Mouse (Mus musculus) v-Abl transformed pro-B cells (cell line): Measurements from ENCODE around the gene Flvcr2.

ENCODE experiments used
- in situ Hi-C, 2 experiments: fragments of 400-800 bp; cut with MboI; formaldehyde crosslinking; loops; one replicate each; pipeline ENCODE4 v1.15.1; 2025; ENCODE audit not compliant: unreplicated experiment in 2 of 2

The Flvcr2 gene

DNA sequence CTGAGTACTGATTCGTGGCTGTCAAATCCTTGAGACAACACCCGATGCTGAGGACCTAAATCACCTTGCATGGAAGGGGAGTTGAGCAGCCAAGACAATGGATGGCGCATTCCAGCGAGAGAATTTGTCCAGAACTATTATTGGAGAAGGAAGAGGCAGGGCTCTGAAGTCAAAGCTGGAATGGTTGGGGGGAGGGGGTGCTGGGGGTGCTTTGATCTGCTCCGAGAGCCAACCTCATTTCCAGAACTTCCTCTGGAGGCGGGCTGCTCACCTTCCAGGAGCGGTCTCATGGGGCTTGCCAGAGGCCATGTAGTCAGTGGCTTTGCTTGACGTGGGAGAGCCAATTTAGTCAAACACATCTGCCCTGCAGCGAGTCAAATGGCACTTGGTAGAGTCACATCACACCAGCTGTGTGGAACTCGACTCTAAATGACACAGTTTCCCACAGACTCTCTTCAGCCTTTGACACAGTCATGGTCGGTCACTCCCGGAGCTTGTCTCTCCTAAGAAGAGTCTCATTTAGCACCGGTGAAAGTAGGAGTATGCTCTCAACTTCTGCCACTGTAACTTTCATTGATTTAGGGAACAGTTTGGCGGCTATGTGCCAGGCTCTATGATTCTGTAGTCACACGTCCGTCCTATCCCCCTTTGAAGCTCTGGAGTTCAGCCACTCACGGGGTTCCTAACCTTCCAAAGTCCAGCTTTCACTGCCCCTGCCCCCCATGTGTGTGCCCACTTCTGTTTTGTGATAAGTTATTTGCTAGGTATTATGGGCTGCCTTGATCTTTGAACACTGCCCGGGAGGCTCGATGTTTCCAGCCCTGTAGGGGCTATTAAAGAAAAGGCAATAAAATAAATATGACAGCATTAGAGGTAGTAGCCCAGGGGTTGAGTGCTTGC lies 38.8 kb downstream of the Flvcr2 start:
- in situ Hi-C loops, result no loop called here

DNA sequence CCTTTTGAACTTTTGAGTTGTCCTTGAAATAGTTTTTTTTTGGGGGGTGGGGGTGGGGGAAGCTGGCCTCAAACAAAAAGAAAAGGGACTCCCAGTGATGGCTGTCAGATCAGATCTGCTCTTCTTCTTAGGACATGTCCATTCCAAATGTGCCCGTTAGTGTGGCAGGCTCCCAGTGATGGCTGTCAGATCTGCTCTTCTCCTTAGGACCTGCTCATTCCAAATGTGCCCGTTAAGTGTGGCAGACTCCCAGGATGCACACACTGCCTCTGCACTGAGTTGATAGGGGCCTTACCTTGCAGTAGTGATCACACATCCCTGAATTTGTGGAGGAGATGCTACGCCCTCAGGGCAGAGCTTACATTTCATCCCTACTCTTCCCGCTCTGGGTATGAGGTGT lies 45.8 kb downstream of the Flvcr2 start:
- in situ Hi-C loops, result no loop called here

- in situ Hi-C loops, result no loop called here
These were observed 46.5 kb downstream of the Flvcr2 start for GRCm38 (mm10) chr12:85792821-85793346.

DNA sequence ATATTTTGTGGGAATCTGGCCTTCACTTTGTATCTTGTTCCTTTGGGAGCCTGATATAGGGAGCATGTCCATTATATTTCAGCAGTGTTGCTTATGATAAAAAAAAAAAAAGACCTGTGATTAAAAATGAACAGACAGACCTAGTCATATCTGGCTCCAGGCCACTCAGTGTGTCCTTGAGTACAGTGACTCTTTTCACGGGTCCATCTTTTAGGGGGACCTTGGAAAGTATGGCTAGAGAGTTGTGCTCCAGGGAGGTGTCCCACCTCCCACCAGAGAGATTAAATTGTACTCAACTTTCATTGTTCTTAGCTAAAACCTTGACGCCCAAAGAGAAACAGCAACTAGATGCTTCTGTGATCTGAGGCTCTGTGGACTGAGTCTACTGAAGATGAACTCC lies 47.8 kb downstream of the Flvcr2 start:
- in situ Hi-C loops, result no loop called here

GRCm38 (mm10) chr12:85795551-85795950 lies 49.2 kb downstream of the Flvcr2 start:
- in situ Hi-C loops, result no loop called here

GRCm38 (mm10) chr12:85800031-85800430 lies 53.7 kb downstream of the Flvcr2 start:
- in situ Hi-C loops, result no loop called here

- in situ Hi-C loops, result loop anchor here in 1 of 2 experiments (10.0 kb wide), 2 partner anchors 155 to 315 kb away; no protein-coding TSS in a partner anchor
These were observed 63.4 kb downstream of the Flvcr2 start for GRCm38 (mm10) chr12:85809726-85810125.

DNA sequence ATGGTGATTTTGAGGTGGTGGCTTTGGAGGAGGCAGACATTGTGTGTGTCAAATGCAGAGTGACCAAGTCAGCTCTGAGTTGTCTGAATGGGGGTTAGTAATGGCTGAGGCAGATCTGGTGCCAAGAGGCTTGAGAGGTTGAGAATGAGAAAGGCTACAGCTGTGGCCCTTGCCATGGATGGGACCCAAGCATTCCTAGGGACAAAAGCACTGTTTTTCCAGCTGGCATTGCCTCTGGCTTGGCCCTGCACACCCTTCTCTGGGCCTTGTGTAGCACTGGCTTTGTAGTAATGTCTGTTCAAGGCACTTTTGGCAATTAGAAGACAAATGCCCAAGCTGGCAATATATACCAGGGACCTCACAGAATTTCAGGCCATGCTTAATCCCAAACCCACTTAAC lies 64.6 kb downstream of the Flvcr2 start:
- in situ Hi-C loops, result loop anchor here in 1 of 2 experiments (10.0 kb wide), 2 partner anchors 156 to 316 kb away; no protein-coding TSS in a partner anchor

GRCm38 (mm10) chr12:85811676-85812075 lies 65.3 kb downstream of the Flvcr2 start:
- in situ Hi-C loops, result loop anchor here in 1 of 2 experiments (10.0 kb wide), 2 partner anchors 157 to 317 kb away; no protein-coding TSS in a partner anchor

GRCm38 (mm10) chr12:85813599-85813998 lies 67.3 kb downstream of the Flvcr2 start:
- in situ Hi-C loops, result loop anchor here in 1 of 2 experiments (10.0 kb wide), 2 partner anchors 159 to 319 kb away; no protein-coding TSS in a partner anchor

DNA sequence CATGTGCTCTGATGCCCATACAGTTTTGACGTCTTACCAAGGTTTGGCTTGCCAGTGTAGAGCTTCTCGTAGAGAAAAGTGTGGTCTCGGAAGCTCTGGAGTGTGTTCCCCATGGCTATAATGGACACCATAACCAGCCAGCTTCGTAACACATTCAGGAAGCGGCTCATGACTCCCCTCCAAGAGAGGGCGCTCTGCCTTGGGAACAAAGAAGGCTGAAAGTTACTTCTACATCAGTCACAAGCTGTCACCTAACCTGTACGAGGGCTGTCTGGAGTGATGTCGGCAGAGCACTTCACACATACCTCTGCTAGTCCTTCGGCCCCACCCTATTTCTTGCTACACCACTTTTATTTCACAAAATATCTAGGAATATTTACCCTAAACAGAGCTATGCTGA lies 75.7 kb downstream of the Flvcr2 start:
- in situ Hi-C loops, result loop anchor here in 1 of 2 experiments (5.0 kb wide), 2 partner anchors 315 to 480 kb away; no protein-coding TSS in a partner anchor

- in situ Hi-C loops, result loop anchor here in 1 of 2 experiments (5.0 to 25.0 kb wide), 3 partner anchors 317 to 1113 kb away; partner anchors contain the start of gene Cipc
These were observed 78.3 kb downstream of the Flvcr2 start, which contains the start of the genes Erg28 and Ttll5 for GRCm38 (mm10) chr12:85824438-85825264. Gene Erg28 (minus strand): TSS chr12:85824550. Gene Ttll5 (plus strand): TSS chr12:85824659.

DNA sequence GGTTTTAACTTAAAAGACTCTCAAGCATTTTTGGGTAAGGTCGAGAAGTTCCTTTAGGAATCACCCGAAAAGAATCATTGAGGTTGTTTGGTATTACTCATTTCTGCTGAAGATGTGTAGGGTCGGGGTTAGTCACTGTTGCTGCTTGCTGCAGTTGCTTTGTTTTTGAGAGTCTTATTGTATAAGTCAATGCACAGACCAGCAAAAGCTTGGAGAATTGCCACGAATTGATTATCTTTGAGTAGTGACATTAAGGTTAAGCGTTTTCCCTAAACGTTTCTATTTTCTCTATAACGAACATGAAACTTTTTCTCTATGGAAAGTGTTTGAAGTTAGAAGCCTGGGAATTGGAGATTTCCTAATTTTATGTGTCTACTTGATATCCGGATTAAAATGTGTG lies 79.0 kb downstream of the Flvcr2 start:
- in situ Hi-C loops, result loop anchor here in 1 of 2 experiments (25.0 kb wide), 1 partner anchor 1112 kb away; the partner anchor contains the start of gene Cipc

GRCm38 (mm10) chr12:85825822-85826221 lies 79.5 kb downstream of the Flvcr2 start:
- in situ Hi-C loops, result loop anchor here in 1 of 2 experiments (25.0 kb wide), 1 partner anchor 1111 kb away; the partner anchor contains the start of gene Cipc

- in situ Hi-C loops, result loop anchor here in 1 of 2 experiments (25.0 kb wide), 1 partner anchor 1108 kb away; the partner anchor contains the start of gene Cipc
These were observed 82.5 kb downstream of the Flvcr2 start for GRCm38 (mm10) chr12:85828856-85829255.

GRCm38 (mm10) chr12:85829866-85830265 lies 83.5 kb downstream of the Flvcr2 start:
- in situ Hi-C loops, result loop anchor here in 1 of 2 experiments (25.0 kb wide), 1 partner anchor 1107 kb away; the partner anchor contains the start of gene Cipc

DNA sequence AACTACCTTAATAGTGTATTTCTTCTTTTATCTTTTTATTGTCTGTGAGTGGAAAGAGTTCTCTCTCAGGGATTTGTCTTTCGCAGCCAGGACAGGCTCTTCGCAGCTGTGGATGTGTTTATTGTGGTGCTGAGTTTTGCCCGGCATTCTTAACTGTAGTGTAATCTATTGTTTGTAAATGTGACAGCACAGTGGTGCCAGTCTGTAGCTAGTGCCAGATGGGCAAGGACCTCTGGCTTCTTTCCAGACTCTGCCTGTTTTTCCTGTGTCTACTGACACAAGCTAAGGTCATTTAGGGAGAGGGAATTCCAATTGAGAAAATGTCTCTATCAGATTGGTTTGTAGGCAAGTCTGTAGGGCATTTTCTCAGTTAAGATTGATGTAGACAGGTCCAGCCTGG lies 84.4 kb downstream of the Flvcr2 start:
- in situ Hi-C loops, result loop anchor here in 1 of 2 experiments (25.0 kb wide), 1 partner anchor 1107 kb away; the partner anchor contains the start of gene Cipc

GRCm38 (mm10) chr12:85834543-85834942 lies 88.2 kb downstream of the Flvcr2 start:
- in situ Hi-C loops, result loop anchor here in 1 of 2 experiments (25.0 kb wide), 1 partner anchor 1103 kb away; the partner anchor contains the start of gene Cipc

DNA sequence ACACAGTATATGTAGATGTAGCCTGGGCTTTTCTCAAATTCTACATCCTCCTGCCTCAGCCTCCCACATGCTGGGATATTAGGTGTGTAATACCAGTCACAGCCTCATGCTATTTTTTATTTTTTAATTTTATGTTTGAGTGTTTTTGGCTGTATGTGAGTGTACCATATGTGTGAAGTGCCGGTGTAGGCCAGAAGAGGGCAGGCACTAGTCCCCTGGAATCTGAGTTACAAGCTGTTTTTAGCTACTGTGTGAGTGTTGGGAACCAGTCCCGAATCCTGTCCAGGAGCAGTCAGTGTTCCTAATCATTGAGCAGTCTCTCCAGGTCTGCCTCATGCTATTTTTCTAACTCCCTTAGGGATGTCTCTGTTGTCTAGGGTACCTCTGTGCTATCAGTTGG lies 91.4 kb downstream of the Flvcr2 start:
- in situ Hi-C loops, result loop anchor here in 1 of 2 experiments (25.0 kb wide), 1 partner anchor 1100 kb away; the partner anchor contains the start of gene Cipc
